Mouse (Mus musculus) intestine, embryonic 14.5 days (tissue): ENCODE data around the gene Gm49387. TPM values are rescaled to one million over a fixed set of nuclear protein-coding genes. Genes with fewer than 3 reads are reported as not detected.

Source experiments
- ATAC-seq: fragments of 200-750 bp; cut with Nextera tagmentation; replicated peaks from 2 replicates; pipeline ENCODE4 v1.8.0; 2017; ENCODE audit warnings: low read depth, moderate number of reproducible peaks, moderate TSS enrichment, moderate library complexity; ENCODE audit not compliant: low FRiP score, low TSS enrichment
- DNase-seq: peaks from one replicate; pipeline ENCODE4 v3.0.0-alpha.2; 2018; ENCODE audit warnings: low spot score
- H3K27ac ChIP-seq: fragments of 300-500 bp; sonication (generic); 2 replicates; pipeline ENCODE4 v1.5.1; 2014; ENCODE audit warnings: low read depth, mild to moderate bottlenecking, control low read depth
- H3K27me3 ChIP-seq: fragments of 300-500 bp; sonication (generic); replicated peaks from 2 replicates; pipeline ENCODE4 v1.6.1; 2014; ENCODE audit warnings: low read length, control low read depth; ENCODE audit not compliant: control insufficient read depth, insufficient read depth
- H3K36me3 ChIP-seq: fragments of 300-500 bp; sonication (generic); 2 replicates; pipeline ENCODE4 v1.6.1; 2014; ENCODE audit warnings: low read length, control low read depth; ENCODE audit not compliant: control insufficient read depth, insufficient read depth
- H3K4me1 ChIP-seq: fragments of 300-500 bp; sonication (generic); replicated peaks from 2 replicates; pipeline ENCODE4 v1.6.1; 2014; ENCODE audit warnings: low read length, control low read depth, mixed read lengths; ENCODE audit not compliant: control insufficient read depth, insufficient read depth
- H3K4me2 ChIP-seq: fragments of 300-500 bp; sonication (generic); 2 replicates; pipeline ENCODE4 v1.6.1; 2014; ENCODE audit warnings: low read length
- H3K4me3 ChIP-seq: fragments of 300-500 bp; sonication (generic); 2 replicates; pipeline ENCODE4 v1.5.1; 2014; ENCODE audit warnings: low read depth, low read length, control low read depth, mixed read lengths
- H3K9ac ChIP-seq: fragments of 300-500 bp; sonication (generic); 2 replicates; pipeline ENCODE4 v1.6.1; 2014; ENCODE audit warnings: mild to moderate bottlenecking, low read length
- H3K9me3 ChIP-seq: fragments of 300-500 bp; sonication (generic); 2 replicates; pipeline ENCODE4 v1.6.1; 2016; ENCODE audit warnings: low read length, control low read depth; ENCODE audit not compliant: control insufficient read depth
- WGBS: fragments of 180-500 bp; shearing (Covaris S2); extraction: QIAGEN DNeasy Blood & Tissue Kit; methylation state at CpG from one replicate; pipeline ENCODE4 v1.1.7; 2014; 5-methylcytosine and 5-hydroxymethylcytosine counted together
- polyA plus RNA-seq: library from polyadenylated mRNA; unstranded; fragments of >200 nt; fragmentation: Nextera tagmentation; extraction: Ambion mirVana; gene quantifications from 2 replicates; pipeline ENCODE4 v1.2.1, GENCODE M21; 2014

Gene Gm49387
- polyA plus RNA-seq, 1 experiment from 2014 or later, result 2.3 TPM

DNA sequence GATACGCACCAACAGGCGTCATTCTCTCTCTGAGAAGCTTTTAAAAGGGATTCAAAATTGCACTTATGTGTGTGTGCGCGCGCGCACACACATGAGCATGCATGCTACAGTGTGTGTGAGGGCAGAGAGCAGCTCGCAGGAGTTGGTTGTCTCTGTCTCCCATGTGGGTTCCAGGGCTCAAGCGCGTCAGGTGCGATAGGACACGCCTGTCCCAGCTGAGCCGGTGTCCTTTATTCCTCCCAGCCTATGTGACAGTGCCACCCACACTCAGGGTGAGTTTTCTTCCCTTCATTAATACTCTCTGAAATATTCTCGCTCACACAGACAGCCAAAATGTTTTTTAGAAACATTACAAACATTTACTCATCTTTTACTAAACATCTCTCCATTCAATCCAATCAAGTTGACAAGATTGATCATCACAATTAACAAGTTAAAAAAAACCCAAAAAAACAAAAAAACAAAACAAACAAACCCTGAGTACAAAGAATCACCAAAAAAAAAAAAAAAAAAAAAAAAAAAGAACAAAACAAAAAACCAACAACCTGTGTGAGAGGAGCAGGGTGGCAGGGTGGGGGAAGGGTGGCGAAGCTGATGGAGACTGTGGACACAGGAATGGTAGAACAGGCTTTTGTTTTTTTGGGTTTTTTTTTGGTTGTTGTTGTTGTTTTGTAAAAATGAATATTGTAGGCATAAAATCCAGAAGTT lies 38.6 kb downstream of the Gm49387 start:
- no peak for DNase-seq
- Histone ChIP-seq H3K9ac (no peak overlapping the region), H3K9me3 (no peaks in the 10 kb centered on the region), H3K27me3 (no peaks in the 10 kb centered on the region), H3K4me3 (no peak overlapping the region), H3K4me2 (no peak overlapping the region), H3K4me1 (no peaks in the 10 kb centered on the region), H3K36me3 (no peaks in the 10 kb centered on the region), H3K27ac (no peak overlapping the region)
- no peak for ATAC-seq
- WGBS, result 94% methylated on average over 14 of the region's 14 CpGs

DNA sequence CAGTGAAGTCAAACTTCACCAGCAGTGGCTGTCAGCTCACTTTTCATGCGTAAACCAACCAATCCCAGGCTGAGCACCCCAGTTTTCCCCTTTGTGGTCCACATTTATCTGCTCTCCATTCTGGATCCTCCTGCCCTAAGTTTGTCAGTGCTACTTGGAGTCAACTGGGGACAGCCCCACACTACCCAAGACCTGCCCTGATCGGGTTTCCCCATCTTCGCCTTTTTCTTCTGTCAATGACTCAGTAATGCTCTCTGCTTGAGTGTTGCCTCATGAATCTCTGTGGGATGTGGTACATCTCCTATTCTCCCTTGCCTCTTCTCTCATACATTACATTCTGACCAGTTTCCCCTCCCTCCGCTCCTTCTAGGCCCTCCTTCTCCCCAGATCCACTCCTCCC lies 43.2 kb downstream of the Gm49387 start:
- Histone ChIP-seq H3K36me3 (no peaks in the 10 kb centered on the region), H3K27ac (no peak overlapping the region), H3K4me1 (no peaks in the 10 kb centered on the region), H3K9ac (no peak overlapping the region), H3K4me2 (no peak overlapping the region), H3K9me3 (no peaks in the 10 kb centered on the region), H3K27me3 (no peaks in the 10 kb centered on the region), H3K4me3 (no peak overlapping the region)
- ATAC-seq (no peak), DNase-seq (no peak)
- 95% methylated on average over 4 of the region's 4 CpGs for WGBS

DNA sequence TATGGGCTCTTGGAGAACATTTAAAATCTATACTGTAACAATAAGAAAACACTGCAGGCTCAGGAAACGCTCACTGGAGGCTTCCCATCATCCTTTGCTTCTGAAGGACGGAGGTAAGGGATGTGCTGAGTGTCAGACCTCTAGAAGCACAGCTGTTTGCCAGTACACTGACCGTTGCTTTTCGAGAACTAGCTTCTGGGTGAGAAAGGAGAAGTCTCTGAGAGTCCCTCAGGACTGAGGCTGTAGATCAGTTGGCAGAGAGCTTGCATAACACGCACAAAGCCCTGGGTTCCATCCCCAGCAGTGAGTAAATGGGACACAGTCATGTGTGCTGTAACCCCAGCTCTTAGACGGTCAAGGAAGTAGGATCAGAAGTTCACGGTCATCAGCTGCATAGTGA lies 44.3 kb downstream of the Gm49387 start:
- no peaks in the 10 kb centered on the region for H3K9me3 ChIP-seq
- 75% methylated on average over 7 of the region's 7 CpGs for WGBS

DNA sequence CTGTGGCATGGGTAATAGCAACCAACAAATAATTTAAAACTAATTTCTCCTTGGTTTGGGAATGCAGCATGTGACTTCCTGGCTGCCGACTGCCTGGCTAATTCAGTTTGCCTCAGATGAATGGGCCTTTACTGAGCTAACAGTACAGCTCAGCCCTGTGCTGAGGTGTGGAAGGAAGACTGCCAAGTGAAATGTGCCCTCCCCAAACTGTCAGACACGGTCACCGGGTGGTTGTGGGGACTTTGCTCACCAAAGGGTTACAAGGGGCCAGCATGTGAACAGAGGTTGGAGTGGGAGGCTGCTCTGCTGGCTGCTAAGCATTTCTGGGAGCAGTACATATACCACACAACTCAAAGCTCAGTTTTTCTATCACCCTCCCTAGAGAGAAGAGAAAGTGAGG lies 46.0 kb downstream of the Gm49387 start:
- Histone ChIP-seq H3K9me3 (no peaks in the 10 kb centered on the region), H3K27me3 (no peaks in the 10 kb centered on the region), H3K4me2 (no peak overlapping the region), H3K36me3 (no peaks in the 10 kb centered on the region), H3K27ac (no peak overlapping the region), H3K4me1 (no peaks in the 10 kb centered on the region), H3K9ac (no peak overlapping the region), H3K4me3 (no peak overlapping the region)
- WGBS, result 60% methylated on average over 3 of the region's 3 CpGs
- DNase-seq (no peak), ATAC-seq (no peak)

More for the DNA sequence above, 44.3 kb downstream of the Gm49387 start:
- ATAC-seq, result no peak
- Histone ChIP-seq H3K27me3 (no peaks in the 10 kb centered on the region), H3K4me3 (no peak overlapping the region), H3K4me2 (no peak overlapping the region), H3K9ac (no peak overlapping the region), H3K27ac (no peak overlapping the region), H3K4me1 (no peaks in the 10 kb centered on the region), H3K36me3 (no peaks in the 10 kb centered on the region)
- no peak for DNase-seq

DNA sequence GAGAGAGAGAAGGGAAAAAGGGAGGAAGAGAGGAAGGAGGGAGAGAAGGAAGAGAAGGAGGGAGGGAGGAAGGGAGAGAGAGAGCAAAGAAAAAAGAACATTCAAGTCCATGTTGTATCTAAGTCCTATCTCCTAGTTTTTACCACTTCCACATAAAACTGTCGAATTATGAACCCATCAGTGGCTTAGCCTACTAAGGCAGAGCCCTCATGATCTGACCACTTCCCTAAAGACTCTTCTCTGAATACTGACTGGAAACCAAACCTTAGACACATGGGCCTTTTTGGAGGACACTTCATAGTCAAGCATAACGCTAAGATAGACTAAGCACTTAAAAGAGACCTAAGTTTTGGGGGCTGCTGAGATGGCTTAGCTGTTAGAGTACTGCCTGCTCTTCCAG lies 47.6 kb downstream of the Gm49387 start:
- no peaks in the 10 kb centered on the region for H3K9me3 ChIP-seq
- H3K4me3 ChIP-seq, result no peak overlapping the region
- no peak overlapping the region for H3K9ac ChIP-seq
- no peaks in the 10 kb centered on the region for H3K27me3 ChIP-seq
- no peaks in the 10 kb centered on the region for H3K4me1 ChIP-seq
- no peak overlapping the region for H3K4me2 ChIP-seq
- no peaks in the 10 kb centered on the region for H3K36me3 ChIP-seq
- ATAC-seq (no peak), DNase-seq (no peak)
- no peak overlapping the region for H3K27ac ChIP-seq
- 78% methylated on average over 2 of the region's 2 CpGs for WGBS

DNA sequence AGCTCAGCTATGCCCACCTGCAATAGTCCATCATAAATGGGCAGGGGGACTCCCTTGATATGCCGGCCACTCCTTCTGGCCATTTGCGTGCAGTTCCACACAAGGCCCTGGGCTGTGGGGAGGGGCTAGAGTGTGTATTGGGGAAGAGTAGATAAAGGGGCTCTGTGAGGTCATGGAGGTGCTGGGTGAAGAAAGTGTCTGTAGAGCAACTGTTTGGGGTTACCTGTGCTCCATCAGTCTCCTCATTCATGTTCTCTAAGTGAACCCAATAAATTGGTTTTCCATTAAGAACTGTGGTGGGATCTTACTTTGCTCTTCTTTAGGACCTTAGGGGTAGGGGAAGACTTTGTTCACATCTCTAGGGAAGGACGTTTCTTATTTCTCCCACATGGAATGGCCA lies 49.4 kb downstream of the Gm49387 start, which contains the start of gene Colq:
TSS of gene Colq (minus strand) at position 101 of the 400 bp plus-strand sequence.
- Histone ChIP-seq H3K9ac (no peak within 1 kb of the TSS), H3K9me3 (no peaks in the 10 kb centered on the region), H3K4me3 (no peak within 1 kb of the TSS), H3K36me3 (no peaks in the 10 kb centered on the region), H3K27me3 (no peaks in the 10 kb centered on the region), H3K27ac (no peak within 1 kb of the TSS), H3K4me2 (no peak within 1 kb of the TSS), H3K4me1 (no peaks in the 10 kb centered on the region)
- ATAC-seq, result no peak
- DNase-seq, result no peak
- WGBS, result 80% methylated on average over 3 of the region's 3 CpGs

DNA sequence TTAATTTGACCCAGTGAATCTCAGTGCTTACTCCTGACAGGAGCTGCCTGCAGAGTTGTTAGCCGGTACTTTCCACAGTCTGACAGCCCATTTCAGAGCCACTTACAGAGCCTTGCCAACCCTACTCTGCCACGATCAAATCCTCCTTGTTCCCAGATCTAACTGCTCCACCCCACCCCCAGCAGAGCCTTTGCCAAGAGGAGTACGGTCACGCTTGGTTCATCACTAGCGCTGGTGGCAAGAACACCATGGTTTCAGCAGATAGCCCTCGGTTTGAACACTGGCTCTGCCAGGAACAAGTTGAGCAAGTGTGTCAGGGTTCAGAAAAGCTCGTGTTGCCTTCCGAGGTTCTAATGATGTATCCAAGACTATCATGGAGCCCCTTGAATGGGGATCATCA lies 54.2 kb downstream of the Gm49387 start:
- DNase-seq, result no peak
- WGBS, result 86% methylated on average over 8 of the region's 8 CpGs

DNA sequence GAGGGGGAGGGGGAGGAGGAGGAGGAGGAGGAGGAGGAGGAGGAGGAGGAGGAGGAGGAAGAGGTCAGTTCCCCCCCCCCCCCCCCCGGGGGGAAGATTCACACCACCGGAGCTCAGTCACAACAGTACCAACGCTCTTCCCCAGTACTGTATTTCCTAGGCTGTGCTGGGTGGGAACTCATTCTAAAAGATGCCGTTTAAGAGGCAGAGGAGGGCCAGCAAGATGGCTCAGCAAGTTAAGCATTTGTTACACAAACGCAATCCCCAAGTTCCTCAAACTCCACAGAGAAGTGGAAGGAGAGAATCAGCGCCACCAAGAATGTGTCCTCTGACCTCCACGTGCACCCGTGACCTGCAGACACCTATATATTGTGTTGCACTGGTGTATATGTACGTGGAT lies 57.6 kb downstream of the Gm49387 start:
- Histone ChIP-seq H3K4me2 (no peak overlapping the region), H3K36me3 (no peaks in the 10 kb centered on the region), H3K27me3 (no peaks in the 10 kb centered on the region), H3K9ac (no peak overlapping the region), H3K4me3 (no peak overlapping the region), H3K9me3 (no peaks in the 10 kb centered on the region), H3K4me1 (no peaks in the 10 kb centered on the region; the same call in 1 of the 2 replicates), H3K27ac (no peak overlapping the region)
- WGBS, result 81% methylated on average over 8 of the region's 9 CpGs
- no peak for ATAC-seq
- no peak for DNase-seq

More for the DNA sequence above, 54.2 kb downstream of the Gm49387 start:
- Histone ChIP-seq H3K27me3 (no peaks in the 10 kb centered on the region), H3K4me2 (no peak overlapping the region), H3K27ac (no peak overlapping the region), H3K9me3 (no peaks in the 10 kb centered on the region), H3K4me1 (no peaks in the 10 kb centered on the region), H3K36me3 (no peaks in the 10 kb centered on the region), H3K9ac (no peak overlapping the region), H3K4me3 (no peak overlapping the region)
- no peak for ATAC-seq
